Mouse (Mus musculus): ENCODE data around the gene 4931414P19Rik. TPM values are rescaled to one million over a fixed set of nuclear protein-coding genes. Genes with fewer than 3 reads are reported as not detected.

Gene 4931414P19Rik
- 3.1 and 3.7 TPM in 2 replicates for polyA plus RNA-seq (2014; fragmentation: Nextera tagmentation; extraction: Ambion mirVana)

- ATAC-seq (ENCODE audit: low FRiP score): peak; percentile 22; the same call in 1 of the 2 replicates
- H3K36me3 ChIP-seq (replicated peaks; ENCODE audit: control insufficient read depth, insufficient read depth): 0 out of 2 replicates have a peak, but pooled peaks cover 3% of the 10 kb centered on the region
- under 1% methylated on average over 39 of the region's 39 CpGs for WGBS
These were observed at the start of gene 4931414P19Rik for GRCm38 (mm10) chr14:54605752-54606321. Gene 4931414P19Rik (minus strand): TSS chr14:54605993.

GRCm38 (mm10) chr14:54653496-54653895 lies 47.7 kb upstream of the 4931414P19Rik start:
- peak overlapping the region; percentile 91 for H3K9ac ChIP-seq
- no peaks in the 10 kb centered on the region for H3K27me3 ChIP-seq (ENCODE audit: control insufficient read depth, insufficient read depth, low read length)
- peaks cover 19% of the 10 kb centered on the region for H3K4me1 ChIP-seq (replicated peaks; ENCODE audit: control insufficient read depth, insufficient read depth, low read length)
- H3K36me3 ChIP-seq (replicated peaks; ENCODE audit: control insufficient read depth, insufficient read depth): peaks cover 66% of the 10 kb centered on the region
- H3K4me2 ChIP-seq (replicated peaks): peak overlapping the region; percentile 93
- DNase-seq (ENCODE audit: low spot score): peak; percentile 81
- 2% methylated on average over 12 of the region's 12 CpGs for whole genome bisulfite sequencing
- no peaks in the 10 kb centered on the region for H3K9me3 ChIP-seq (ENCODE audit: control insufficient read depth, low read length)
- H3K4me3 ChIP-seq (replicated peaks; ENCODE audit: low read length): peak overlapping the region; percentile 73
- peak; percentile 88 for ATAC-seq (ENCODE audit: low FRiP score)
- peak overlapping the region; percentile 91 for H3K27ac ChIP-seq

More at GRCm38 (mm10) chr14:54605752-54606321, at the start of gene 4931414P19Rik:
- Histone ChIP-seq H3K27me3 (ENCODE audit: control insufficient read depth, insufficient read depth, low read length) (no peaks in the 10 kb centered on the region), H3K4me2 (replicated peaks) (peak within 1 kb of the TSS; percentile 69), H3K9ac (peak within 1 kb of the TSS; percentile 64), H3K9me3 (ENCODE audit: control insufficient read depth, low read length) (no peaks in the 10 kb centered on the region), H3K4me1 (replicated peaks; ENCODE audit: control insufficient read depth, insufficient read depth, low read length) (peaks cover 25% of the 10 kb centered on the region), H3K4me3 (replicated peaks; ENCODE audit: low read length) (peak within 1 kb of the TSS; percentile 44), H3K27ac (peak within 1 kb of the TSS; percentile 75)
- peak; percentile 79 for DNase-seq (ENCODE audit: low spot score)

GRCm38 (mm10) chr14:54652787-54653186 lies 47.0 kb upstream of the 4931414P19Rik start:
- ATAC-seq (ENCODE audit: low FRiP score): no peak
- Histone ChIP-seq H3K4me1 (replicated peaks; ENCODE audit: control insufficient read depth, insufficient read depth, low read length) (peaks cover 19% of the 10 kb centered on the region), H3K9me3 (ENCODE audit: control insufficient read depth, low read length) (no peaks in the 10 kb centered on the region), H3K27me3 (ENCODE audit: control insufficient read depth, insufficient read depth, low read length) (no peaks in the 10 kb centered on the region), H3K4me3 (replicated peaks; ENCODE audit: low read length) (peak overlapping the region; percentile 73), H3K27ac (peak overlapping the region; percentile 91), H3K36me3 (replicated peaks; ENCODE audit: control insufficient read depth, insufficient read depth) (peaks cover 66% of the 10 kb centered on the region), H3K4me2 (replicated peaks) (peak overlapping the region; percentile 93), H3K9ac (peak overlapping the region; percentile 91)
- WGBS: 2% methylated on average over 7 of the region's 7 CpGs
- no peak for DNase-seq (ENCODE audit: low spot score)

GRCm38 (mm10) chr14:54651556-54651955 lies 45.8 kb upstream of the 4931414P19Rik start:
- Histone ChIP-seq H3K4me1 (replicated peaks; ENCODE audit: control insufficient read depth, insufficient read depth, low read length) (peaks cover 19% of the 10 kb centered on the region), H3K9me3 (ENCODE audit: control insufficient read depth, low read length) (no peaks in the 10 kb centered on the region), H3K36me3 (replicated peaks; ENCODE audit: control insufficient read depth, insufficient read depth) (peaks cover 66% of the 10 kb centered on the region), H3K27me3 (ENCODE audit: control insufficient read depth, insufficient read depth, low read length) (no peaks in the 10 kb centered on the region), H3K27ac (no peak overlapping the region), H3K9ac (no peak overlapping the region), H3K4me2 (replicated peaks) (peak overlapping the region; percentile 93), H3K4me3 (replicated peaks; ENCODE audit: low read length) (no peak overlapping the region)
- DNase-seq (ENCODE audit: low spot score): no peak
- ATAC-seq (ENCODE audit: low FRiP score): 0 out of 2 replicates have a peak, but pooled peaks have one; percentile 3
- WGBS: 78% methylated on average over 4 of the region's 4 CpGs

- no peak overlapping the region for H3K4me3 ChIP-seq (replicated peaks; ENCODE audit: low read length)
- peaks cover 66% of the 10 kb centered on the region for H3K36me3 ChIP-seq (replicated peaks; ENCODE audit: control insufficient read depth, insufficient read depth)
- peak overlapping the region; percentile 93 for H3K4me2 ChIP-seq (replicated peaks)
- no peak overlapping the region for H3K9ac ChIP-seq
- no peak overlapping the region for H3K27ac ChIP-seq
- H3K4me1 ChIP-seq (replicated peaks; ENCODE audit: control insufficient read depth, insufficient read depth, low read length): peaks cover 19% of the 10 kb centered on the region
- ATAC-seq (ENCODE audit: low FRiP score): peak; percentile 34; the same call in 1 of the 2 replicates
- no peaks in the 10 kb centered on the region for H3K27me3 ChIP-seq (ENCODE audit: control insufficient read depth, insufficient read depth, low read length)
- WGBS: 67% methylated on average over 23 of the region's 23 CpGs
- H3K9me3 ChIP-seq (ENCODE audit: control insufficient read depth, low read length): no peaks in the 10 kb centered on the region
- DNase-seq (ENCODE audit: low spot score): peak; percentile 95
These were observed 45.0 kb upstream of the 4931414P19Rik start for GRCm38 (mm10) chr14:54650621-54651454.

- Histone ChIP-seq H3K27ac (no peak overlapping the region), H3K4me2 (replicated peaks) (no peak overlapping the region), H3K9ac (no peak overlapping the region), H3K36me3 (replicated peaks; ENCODE audit: control insufficient read depth, insufficient read depth) (peaks cover 84% of the 10 kb centered on the region), H3K9me3 (ENCODE audit: control insufficient read depth, low read length) (no peaks in the 10 kb centered on the region), H3K27me3 (ENCODE audit: control insufficient read depth, insufficient read depth, low read length) (no peaks in the 10 kb centered on the region), H3K4me3 (replicated peaks; ENCODE audit: low read length) (no peak overlapping the region), H3K4me1 (replicated peaks; ENCODE audit: control insufficient read depth, insufficient read depth, low read length) (peaks cover 19% of the 10 kb centered on the region)
- ATAC-seq (ENCODE audit: low FRiP score): no peak
- no peak for DNase-seq (ENCODE audit: low spot score)
- WGBS: 82% methylated on average over 4 of the region's 4 CpGs
These were observed 42.1 kb upstream of the 4931414P19Rik start for GRCm38 (mm10) chr14:54647900-54648299.

GRCm38 (mm10) chr14:54646898-54647636 lies 41.3 kb upstream of the 4931414P19Rik start:
- Histone ChIP-seq H3K27ac (no peak overlapping the region), H3K27me3 (ENCODE audit: control insufficient read depth, insufficient read depth, low read length) (no peaks in the 10 kb centered on the region), H3K4me1 (replicated peaks; ENCODE audit: control insufficient read depth, insufficient read depth, low read length) (peaks cover 15% of the 10 kb centered on the region), H3K4me3 (replicated peaks; ENCODE audit: low read length) (no peak overlapping the region), H3K9ac (no peak overlapping the region), H3K4me2 (replicated peaks) (no peak overlapping the region), H3K36me3 (replicated peaks; ENCODE audit: control insufficient read depth, insufficient read depth) (peaks cover 92% of the 10 kb centered on the region), H3K9me3 (ENCODE audit: control insufficient read depth, low read length) (no peaks in the 10 kb centered on the region)
- no peak for ATAC-seq (ENCODE audit: low FRiP score)
- 93% methylated on average over 8 of the region's 8 CpGs for WGBS
- no peak for DNase-seq (ENCODE audit: low spot score)

- H3K4me1 ChIP-seq (replicated peaks; ENCODE audit: control insufficient read depth, insufficient read depth, low read length): peaks cover 12% of the 10 kb centered on the region; the same call in 1 of the 2 replicates
- H3K9me3 ChIP-seq (ENCODE audit: control insufficient read depth, low read length): no peaks in the 10 kb centered on the region
- DNase-seq (ENCODE audit: low spot score): no peak
- no peaks in the 10 kb centered on the region for H3K27me3 ChIP-seq (ENCODE audit: control insufficient read depth, insufficient read depth, low read length)
- H3K36me3 ChIP-seq (replicated peaks; ENCODE audit: control insufficient read depth, insufficient read depth): peaks cover 90% of the 10 kb centered on the region
- no peak overlapping the region for H3K27ac ChIP-seq
- WGBS: 94% methylated on average over 17 of the region's 17 CpGs
- no peak for ATAC-seq (ENCODE audit: low FRiP score)
- H3K4me3 ChIP-seq (replicated peaks; ENCODE audit: low read length): no peak overlapping the region
- H3K9ac ChIP-seq: no peak overlapping the region
- H3K4me2 ChIP-seq (replicated peaks): no peak overlapping the region
These were observed 40.7 kb upstream of the 4931414P19Rik start for GRCm38 (mm10) chr14:54646455-54646854.

DNA sequence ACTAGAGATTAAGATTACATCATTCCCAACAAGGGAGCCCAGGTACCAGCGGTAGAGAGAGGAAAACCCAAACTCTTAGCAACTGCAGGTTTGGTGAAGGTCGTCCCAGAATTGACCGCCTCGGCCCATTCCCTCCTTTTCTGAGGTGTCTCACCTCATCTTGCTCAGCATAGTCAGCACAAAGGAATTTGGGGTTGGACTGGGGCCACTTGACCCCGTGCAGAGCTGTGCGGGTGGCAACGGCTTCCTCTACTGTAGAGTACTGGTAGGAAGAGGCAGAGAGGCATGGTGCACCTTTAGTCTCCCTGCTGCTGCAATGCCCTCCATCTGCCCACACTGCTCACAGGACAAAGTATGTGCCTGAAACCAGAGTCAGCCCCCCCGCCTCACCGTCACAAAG lies 38.5 kb upstream of the 4931414P19Rik start:
- ATAC-seq (ENCODE audit: low FRiP score): no peak
- no peak for DNase-seq (ENCODE audit: low spot score)
- H3K9ac ChIP-seq: no peak overlapping the region
- H3K4me1 ChIP-seq (replicated peaks; ENCODE audit: control insufficient read depth, insufficient read depth, low read length): peaks cover 9% of the 10 kb centered on the region
- no peaks in the 10 kb centered on the region for H3K27me3 ChIP-seq (ENCODE audit: control insufficient read depth, insufficient read depth, low read length)
- no peak overlapping the region for H3K4me2 ChIP-seq (replicated peaks)
- peaks cover 72% of the 10 kb centered on the region for H3K36me3 ChIP-seq (replicated peaks; ENCODE audit: control insufficient read depth, insufficient read depth)
- H3K4me3 ChIP-seq (replicated peaks; ENCODE audit: low read length): no peak overlapping the region
- H3K9me3 ChIP-seq (ENCODE audit: control insufficient read depth, low read length): no peaks in the 10 kb centered on the region
- H3K27ac ChIP-seq: no peak overlapping the region
- WGBS: 93% methylated on average over 9 of the region's 9 CpGs

Measured in hindbrain, embryonic 14.5 days (tissue).